8 mouse cellular contexts compared by ENCODE assay signal in the genomic region with DNA sequence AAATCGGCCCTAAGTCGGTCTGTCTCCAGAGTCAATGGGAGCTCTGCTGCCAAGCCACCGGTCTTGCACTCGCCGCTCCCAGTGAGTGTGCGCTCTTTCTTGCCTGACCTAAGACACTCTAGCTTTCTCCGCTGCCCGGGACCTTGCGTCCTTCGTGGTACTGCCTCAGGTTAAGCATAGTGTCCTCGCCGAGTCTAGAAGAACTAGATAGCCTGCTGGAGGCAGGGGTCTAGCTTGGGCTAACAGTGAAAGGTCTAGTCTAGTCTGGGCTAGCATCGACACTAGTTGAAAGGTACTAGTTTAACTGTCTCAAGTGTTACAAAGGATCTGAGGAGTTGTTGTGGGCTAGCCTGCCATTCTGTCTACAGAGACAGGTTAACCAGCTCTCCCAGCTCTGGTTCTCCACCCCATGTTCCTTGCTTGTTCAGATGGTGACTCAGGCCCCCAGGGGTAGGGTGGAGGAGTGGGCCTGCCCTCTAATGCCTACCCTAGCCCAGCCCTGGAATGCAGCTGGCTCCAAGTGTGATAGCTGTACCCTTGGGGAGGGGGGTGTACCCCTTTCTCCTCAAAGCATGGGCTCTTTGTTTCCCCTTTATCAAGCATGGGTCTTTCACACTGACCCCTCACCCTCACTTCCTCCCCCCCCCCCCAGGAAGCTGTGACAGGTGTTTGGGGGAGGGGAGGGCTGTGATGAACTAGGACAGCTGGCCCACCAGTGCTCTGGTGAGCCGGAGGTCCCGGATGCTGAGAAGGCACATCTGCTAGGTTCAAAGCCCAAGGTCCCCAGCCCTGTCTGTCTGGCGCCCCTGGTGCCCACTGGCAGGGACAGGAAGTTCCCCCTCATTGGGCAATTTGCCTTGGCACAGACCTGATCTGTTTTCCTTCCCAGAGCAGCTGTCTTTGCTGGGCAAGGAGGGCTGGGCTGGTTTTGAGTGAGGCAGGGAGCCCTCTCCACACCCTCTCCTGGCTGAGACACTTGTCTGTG. TPM values are rescaled to one million over a fixed set of nuclear protein-coding genes. Genes with fewer than 3 reads are reported as not detected.
DNase-seq lines count a peak whose midpoint lies in the region; ATAC-seq and TF ChIP-seq lines count a peak whose summit lies in the region.

A gene (minus strand): TSS at position 934 of the 985 bp plus-strand sequence.

- H3K27ac ChIP-seq in ES-Bruce4 (ENCODE audit: insufficient read depth, low read length): peak within 1 kb of the TSS; percentile 42
- peak within 1 kb of the TSS; percentile 97 for H3K27ac ChIP-seq in forebrain, embryonic 14.5 days (ENCODE audit: low read depth, low read length)

- no peak for TF ChIP-seq EP300 in ES-Bruce4 (IDR thresholded peaks at IDR 0.05; ENCODE audit: insufficient read depth, low read depth, low read length)

- no peaks in the 10 kb centered on the region for H3K27me3 ChIP-seq in ES-Bruce4 (ENCODE audit: control insufficient read depth, insufficient read depth, low read length, poor library complexity, severe bottlenecking)
- no peaks in the 10 kb centered on the region for H3K27me3 ChIP-seq in forebrain, embryonic 14.5 days (replicated peaks; ENCODE audit: control insufficient read depth, insufficient read depth, low read length)

- no peaks in the 10 kb centered on the region for H3K9me3 ChIP-seq in ES-Bruce4 (replicated peaks; ENCODE audit: control insufficient read depth, insufficient read depth, low read length, poor library complexity, severe bottlenecking)
- no peaks in the 10 kb centered on the region for H3K9me3 ChIP-seq in forebrain, embryonic 14.5 days (replicated peaks; ENCODE audit: control insufficient read depth, low read length)

- peak within 1 kb of the TSS; percentile 84 for H3K4me2 ChIP-seq in forebrain, embryonic 14.5 days (ENCODE audit: low read length)

- peaks cover 14% of the 10 kb centered on the region for H3K36me3 ChIP-seq in ES-Bruce4 (ENCODE audit: control insufficient read depth, insufficient read depth, low read length, poor library complexity, severe bottlenecking)
- H3K36me3 ChIP-seq in forebrain, embryonic 14.5 days (ENCODE audit: control insufficient read depth, insufficient read depth, low read length): peaks cover 25% of the 10 kb centered on the region

- H3K4me1 ChIP-seq in ES-Bruce4 (ENCODE audit: control insufficient read depth, insufficient read depth, low read length): peaks cover 7% of the 10 kb centered on the region
- peaks cover 23% of the 10 kb centered on the region for H3K4me1 ChIP-seq in forebrain, embryonic 14.5 days (ENCODE audit: control insufficient read depth, insufficient read depth, low read length)

- TF ChIP-seq POLR2A in ES-Bruce4 (IDR thresholded peaks at IDR 0.05; ENCODE audit: insufficient read depth, low read length): no peak

- no peak for TF ChIP-seq CTCF in ES-Bruce4 (IDR thresholded peaks at IDR 0.05; ENCODE audit: low read depth, low read length)

- under 1% methylated on average over 16 of the region's 16 CpGs for WGBS in forebrain, embryonic 14.5 days

- peak; percentile 4; the same call in 1 of the 2 replicates for ATAC-seq in forebrain, embryonic 14.5 days
- ATAC-seq in inflammation-experienced regulatory T-cells, adult 6 months: no peak

- H3K9ac ChIP-seq in ES-Bruce4 (ENCODE audit: low read depth, poor library complexity, severe bottlenecking): peak within 1 kb of the TSS; percentile 41
- peak within 1 kb of the TSS; percentile 78 for H3K9ac ChIP-seq in forebrain, embryonic 14.5 days (ENCODE audit: low read length)

- H3K4me3 ChIP-seq in ES-Bruce4 (ENCODE audit: low read depth, low read length): peak within 1 kb of the TSS; percentile 76
- H3K4me3 ChIP-seq in forebrain, embryonic 14.5 days (ENCODE audit: low read depth, low read length): peak within 1 kb of the TSS; percentile 55

- DNase-seq in adrenal gland, postnatal 10 days: peak; percentile 84
- peak; percentile 92 for DNase-seq in forebrain, embryonic 14.5 days (ENCODE audit: low spot score)
- peak; percentile 72 for DNase-seq in heart, postnatal 4 days
- peak; percentile 82 for DNase-seq in layer of hippocampus, adult 9-11 months
- DNase-seq in lung, postnatal 10 days: peak; percentile 83
- peak; percentile 94 for DNase-seq in retina, postnatal 1 day

RNA-seq across cellular contexts. Expression of the gene that starts here (rescaled TPM):
- polyA plus RNA-seq in ES-Bruce4 (2011; ENCODE audit: insufficient read depth, insufficient read length, low read depth, missing spikeins): 42.4 and 45.6 TPM in 2 replicates
- total RNA-seq in adrenal gland, postnatal 10 days (2021): 10 to 100 TPM; 45.7 to 63.5 TPM
- 6.7 and 7.7 TPM in 2 replicates for polyA plus RNA-seq in forebrain, embryonic 14.5 days (2014; fragmentation: Nextera tagmentation; extraction: Ambion mirVana)
- 10 to 100 TPM; 17.4 to 19.9 TPM for total RNA-seq in heart, postnatal 4 days (2021)
- 1 to 10 TPM; 2.8 to 4.3 (median 3.6) TPM for polyA plus RNA-seq in inflammation-experienced regulatory T-cells, adult 6 months (2017; shearing (Covaris generic))
